Mouse (Mus musculus) mesoderm, embryonic 11.5 days (tissue): Measurements from ENCODE around the gene Polr3gl.
"Not testable (repeated sequence)": the region's sequence is repeated elsewhere in the genome, so short reads cannot be mapped to it uniquely, and the experiment has no call there.

Source experiments
- DNase-seq: peaks from one replicate; pipeline ENCODE4 v3.0.0-alpha.2; 2012; ENCODE audit warnings: low read depth, low spot score

The Polr3gl gene

GRCm38 (mm10) chr3:96593790-96594560 is at the start of gene Polr3gl:
Polr3gl (minus strand) TSS chr3:96594181.
- peak; percentile 90 for DNase-seq

- peak; percentile 61 for DNase-seq
Observed at GRCm38 (mm10) chr3:96639219-96639618, 45.2 kb upstream of the Polr3gl start.

DNA sequence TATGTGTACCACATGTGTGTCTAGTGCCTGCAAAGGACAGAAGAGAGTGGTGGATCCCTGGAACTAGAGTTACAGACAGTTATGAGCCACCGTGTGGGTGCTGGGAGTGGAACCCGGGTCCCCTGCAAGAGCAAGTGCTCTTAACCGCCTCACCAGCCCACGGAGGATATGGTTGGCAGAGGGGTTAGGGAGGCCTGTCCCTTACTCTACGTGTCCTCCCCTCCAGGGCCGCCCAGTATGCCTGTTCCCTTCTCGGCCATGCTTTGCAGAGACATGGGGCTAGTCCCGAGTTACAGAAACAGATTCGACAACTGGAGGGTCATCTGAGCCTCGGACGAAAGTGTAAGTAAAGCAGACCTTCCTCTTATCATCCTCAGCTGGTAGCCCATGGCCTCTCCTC is 42.5 kb upstream of the Polr3gl start:
- no peak for DNase-seq

- no peak for DNase-seq
Observed at GRCm38 (mm10) chr3:96635906-96636305, 41.9 kb upstream of the Polr3gl start.

DNA sequence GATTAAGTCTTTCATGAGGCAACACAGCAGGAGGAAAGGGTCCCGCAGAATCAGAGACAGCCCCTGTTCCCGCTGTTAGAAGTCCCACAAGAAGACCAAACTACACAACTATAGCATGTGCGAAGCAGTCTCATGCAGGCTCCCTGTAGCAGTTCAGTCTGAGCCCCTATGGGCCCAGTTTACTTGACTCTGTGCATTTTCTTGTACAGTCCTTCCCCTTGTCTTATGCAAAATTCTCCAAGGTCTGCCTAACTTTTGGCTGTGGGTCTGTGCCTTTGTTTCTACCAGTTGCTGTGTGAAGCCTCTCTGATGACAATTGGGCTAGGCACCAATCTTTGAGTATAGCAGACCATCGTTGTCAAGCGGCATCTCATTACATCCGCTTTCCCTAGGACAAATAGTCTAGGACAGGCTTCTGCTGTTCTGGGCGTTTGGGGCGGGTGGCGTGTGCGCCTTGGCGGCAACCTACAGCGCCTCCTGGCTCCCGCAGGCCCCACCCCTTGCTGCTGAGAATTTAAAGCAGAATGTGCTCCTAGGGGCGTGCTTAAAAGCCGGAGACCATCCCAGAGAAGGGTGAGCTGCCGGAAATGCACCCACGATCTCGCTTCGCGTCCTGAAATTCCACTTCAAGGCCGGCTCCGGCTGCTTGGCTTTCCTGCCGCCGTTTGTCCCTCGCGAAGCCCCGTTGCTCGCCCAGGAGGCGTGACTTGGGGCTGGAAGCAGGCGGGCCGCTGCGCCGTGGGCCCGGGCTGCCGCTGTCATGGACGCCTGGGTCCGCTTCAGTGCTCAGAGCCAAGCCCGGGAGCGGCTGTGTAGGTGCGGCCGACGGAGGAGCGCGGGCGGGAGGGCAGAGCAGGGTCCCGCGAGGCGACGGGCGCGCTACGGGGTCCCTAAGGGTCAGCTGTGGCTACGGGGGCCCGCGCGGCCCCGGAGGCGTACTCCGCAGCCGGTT is 41.2 kb upstream of the Polr3gl start, which contains the start of the genes Pex11b and Gm42957:
Gene Pex11b, plus strand, starts transcription at position 449 of the 952 bp plus-strand sequence.
Gene Gm42957, plus strand, starts transcription at position 547 of the 952 bp plus-strand sequence.
- peak; percentile 85 for DNase-seq

DNA sequence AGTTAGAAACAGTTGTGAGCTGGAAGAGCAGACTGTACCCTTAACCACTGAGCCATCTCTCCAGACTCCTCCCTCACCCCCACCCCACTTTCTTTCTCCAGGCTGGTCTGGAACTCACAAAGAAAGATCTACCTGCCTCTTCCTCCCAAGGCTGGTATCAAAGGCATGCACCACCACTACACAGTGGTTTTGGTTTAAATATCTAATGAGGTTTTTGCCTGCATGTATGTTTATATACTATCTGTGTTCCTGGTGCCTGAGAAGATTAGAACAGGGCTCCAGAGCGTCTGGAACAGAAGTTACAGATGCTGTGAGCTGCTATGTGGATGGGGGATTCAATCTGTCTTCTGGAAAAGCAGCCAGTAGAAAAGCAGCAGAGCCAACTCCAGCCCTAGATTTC is 40.0 kb upstream of the Polr3gl start:
- DNase-seq = no peak

DNA sequence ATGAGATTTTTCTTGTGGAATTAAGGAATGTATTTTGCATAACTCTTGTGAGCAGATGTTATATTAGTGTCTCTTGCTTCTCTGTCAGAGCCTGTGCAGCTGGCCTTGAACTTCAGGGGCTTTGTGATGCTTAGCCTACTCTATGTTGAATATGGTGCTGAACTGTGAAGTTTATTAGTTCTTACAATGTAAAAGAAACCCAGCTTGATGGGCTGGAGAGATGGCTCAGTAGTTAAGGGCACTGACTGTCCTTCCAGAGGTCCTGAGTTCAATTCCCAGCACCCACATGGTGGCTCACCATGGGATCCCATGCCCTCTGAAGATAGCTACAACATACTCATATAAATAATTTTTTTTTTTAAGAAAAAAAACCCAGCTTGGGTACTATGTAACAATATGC is 38.1 kb upstream of the Polr3gl start:
- no peak for DNase-seq

DNA sequence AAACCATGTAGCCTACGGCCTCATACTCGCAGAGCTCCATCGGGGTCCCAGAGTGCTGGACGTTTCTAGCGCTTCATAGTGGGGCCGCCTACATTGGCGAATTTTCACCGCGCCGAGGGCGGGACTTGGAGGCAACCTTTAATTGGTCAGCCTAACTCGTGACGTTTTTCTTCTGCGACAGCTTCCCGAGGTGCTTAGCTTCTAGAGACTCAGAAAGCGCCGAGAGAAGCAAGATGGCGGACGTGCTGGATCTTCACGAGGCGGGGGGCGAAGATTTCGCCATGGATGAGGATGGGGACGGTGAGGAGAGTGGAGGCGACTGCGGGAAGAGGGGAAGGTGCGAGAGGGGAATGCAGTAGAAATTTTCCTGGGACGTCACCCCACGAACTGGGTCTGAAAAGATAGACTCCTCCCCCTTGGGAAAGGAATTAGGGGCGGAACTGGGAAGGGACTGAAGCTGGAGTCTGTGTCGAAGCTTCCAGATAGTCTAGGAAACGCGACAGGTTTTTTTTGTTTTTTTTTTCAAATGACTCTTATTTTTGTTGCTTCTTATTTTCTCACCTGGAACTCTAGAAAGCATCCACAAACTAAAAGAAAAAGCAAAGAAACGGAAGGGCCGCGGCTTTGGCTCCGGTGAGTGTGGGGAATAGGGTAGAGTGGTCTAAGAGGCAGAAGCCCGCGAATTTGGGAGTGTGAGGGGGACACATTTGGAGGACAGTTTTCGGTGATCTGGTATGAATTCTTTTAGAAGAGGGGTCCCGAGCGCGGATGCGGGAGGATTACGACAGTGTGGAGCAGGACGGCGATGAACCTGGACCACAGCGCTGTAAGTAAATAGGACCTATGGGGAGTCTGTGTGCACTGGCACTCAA is 36.0 kb upstream of the Polr3gl start, which contains the start of gene Rbm8a:
Gene Rbm8a, plus strand, starts transcription at position 205 of the 872 bp plus-strand sequence.
- DNase-seq = peak; percentile 99

DNA sequence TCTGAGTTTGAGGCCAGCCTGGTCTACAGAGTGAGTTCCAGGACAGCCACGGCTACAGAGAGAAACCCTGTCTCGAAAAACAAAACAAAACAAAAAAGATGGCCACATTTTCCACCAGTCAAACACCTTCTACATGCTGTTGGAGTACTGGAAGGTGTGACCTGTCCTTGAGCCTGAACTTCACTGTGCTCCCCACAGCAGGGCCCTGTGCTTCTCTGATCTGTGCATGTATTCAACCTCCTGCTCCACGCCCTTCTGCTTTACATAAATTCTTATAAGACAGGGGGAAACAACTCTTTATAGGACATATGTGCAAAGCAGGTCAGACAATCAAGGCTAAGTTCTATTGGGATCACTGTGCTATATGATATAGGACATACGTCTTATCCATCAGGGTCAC is 29.2 kb upstream of the Polr3gl start:
- no peak for DNase-seq

DNA sequence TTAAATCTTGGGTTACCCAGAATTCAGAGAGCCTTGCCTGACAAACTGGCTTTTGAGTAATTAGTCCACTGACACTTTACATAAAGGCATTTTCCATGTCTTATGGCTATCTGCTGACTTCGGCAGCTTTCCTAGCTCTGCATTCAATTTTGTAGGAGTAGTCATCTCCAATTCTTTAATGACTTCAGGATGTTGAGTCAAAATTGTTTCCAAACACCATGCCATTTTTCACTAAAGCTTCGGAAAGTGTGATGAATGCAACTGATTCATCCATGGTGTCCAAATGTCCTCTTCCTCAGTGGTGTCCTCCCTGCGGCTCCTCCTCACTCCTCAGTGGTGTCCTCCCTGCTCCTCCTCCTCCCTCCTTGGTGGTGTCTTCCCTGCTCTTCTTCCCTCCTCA is 24.0 kb upstream of the Polr3gl start:
- no peak for DNase-seq

DNA sequence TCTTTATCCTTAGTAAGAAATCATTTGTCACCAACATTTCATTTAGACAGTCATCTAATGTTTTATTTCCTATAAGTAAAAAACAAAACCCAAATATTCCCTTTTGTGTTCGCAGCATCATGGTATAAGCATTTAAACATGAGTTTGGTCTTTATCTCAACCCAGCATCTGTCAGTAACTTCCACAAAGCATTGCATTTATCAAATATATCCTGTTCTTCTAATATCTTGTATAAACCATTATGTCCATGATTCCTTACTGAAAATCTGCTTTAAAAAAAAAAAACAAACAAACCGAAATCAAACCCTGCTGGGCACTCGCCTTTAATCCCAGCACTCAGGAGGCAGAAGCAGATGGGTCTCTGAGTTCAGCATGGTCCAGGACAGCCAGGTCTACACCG is 12.6 kb upstream of the Polr3gl start:
- DNase-seq = no peak

GRCm38 (mm10) chr3:96606007-96606406 is 12.0 kb upstream of the Polr3gl start:
- not testable (repeated sequence) for DNase-seq

- DNase-seq = no peak
Observed at GRCm38 (mm10) chr3:96603311-96603710, 9.3 kb upstream of the Polr3gl start.

GRCm38 (mm10) chr3:96602704-96603084 is 8.7 kb upstream of the Polr3gl start:
- DNase-seq = no peak

- DNase-seq = no peak
Observed at GRCm38 (mm10) chr3:96601941-96602703, 8.1 kb upstream of the Polr3gl start.

- DNase-seq = peak; percentile 61
Observed at GRCm38 (mm10) chr3:96601251-96601787, 7.3 kb upstream of the Polr3gl start.

- DNase-seq = peak; percentile 97
Observed at GRCm38 (mm10) chr3:96600639-96601250, 6.8 kb upstream of the Polr3gl start, which contains the start of gene Lix1l. Lix1l (plus strand) TSS chr3:96601149.

GRCm38 (mm10) chr3:96599411-96599810 is 5.4 kb upstream of the Polr3gl start:
- DNase-seq = no peak

GRCm38 (mm10) chr3:96599069-96599393 is 5.0 kb upstream of the Polr3gl start:
- DNase-seq = no peak
